Mouse (Mus musculus): ENCODE data around the gene Lrrc51. TPM values are rescaled to one million over a fixed set of nuclear protein-coding genes. Genes with fewer than 3 reads are reported as not detected.

Lrrc51 gene
- 4.9 TPM for polyA plus RNA-seq (2014; fragmentation: Illumina TruSeq; extraction: RNeasy Lipid Tissue Mini Kit (QIAGEN cat#74804); ENCODE audit: low read depth, low replicate concordance)

GRCm38 (mm10) chr7:101933751-101934240 is at the start of gene Lrrc51, which contains the start of gene Numa1:
Gene Lrrc51, minus strand, starts transcription at chr7:101933895.
Gene Numa1, plus strand, starts transcription at chr7:101934111.

GRCm38 (mm10) chr7:101906287-101906681 is 27.4 kb downstream of the Lrrc51 start, which contains the start of gene Tomt:
Gene Tomt, minus strand, starts transcription at chr7:101906359.

GRCm38 (mm10) chr7:101905561-101906286 is 28.0 kb downstream of the Lrrc51 start, which contains the start of gene Lamtor1:
Gene Lamtor1, plus strand, starts transcription at chr7:101905904.

GRCm38 (mm10) chr7:101870629-101871028 is 63.1 kb downstream of the Lrrc51 start, which contains the start of gene Folr1:
Gene Folr1, minus strand, starts transcription at chr7:101870788.

GRCm38 (mm10) chr7:101863415-101863814 is 70.3 kb downstream of the Lrrc51 start, which contains the start of gene Anapc15:
Gene Anapc15, plus strand, starts transcription at chr7:101863715.

Other genes with a start within 250 kb of the Lrrc51 start
- gene Phox2a, start 115.6 kb downstream of the Lrrc51 start, polyA plus RNA-seq (2014; fragmentation: Illumina TruSeq; extraction: RNeasy Lipid Tissue Mini Kit (QIAGEN cat#74804); ENCODE audit: low read depth, low replicate concordance): 0.37 TPM
- gene Inppl1, start 95.7 kb downstream of the Lrrc51 start, polyA plus RNA-seq (2014; fragmentation: Illumina TruSeq; extraction: RNeasy Lipid Tissue Mini Kit (QIAGEN cat#74804); ENCODE audit: low read depth, low replicate concordance): 112 TPM
- gene Folr2, start 76.7 kb downstream of the Lrrc51 start, polyA plus RNA-seq (2014; fragmentation: Illumina TruSeq; extraction: RNeasy Lipid Tissue Mini Kit (QIAGEN cat#74804); ENCODE audit: low read depth, low replicate concordance): 23.5 TPM
- gene Anapc15, start 70.2 kb downstream of the Lrrc51 start, polyA plus RNA-seq (2014; fragmentation: Illumina TruSeq; extraction: RNeasy Lipid Tissue Mini Kit (QIAGEN cat#74804); ENCODE audit: low read depth, low replicate concordance): 25.1 TPM
- gene Folr1, start 63.1 kb downstream of the Lrrc51 start, polyA plus RNA-seq (2014; fragmentation: Illumina TruSeq; extraction: RNeasy Lipid Tissue Mini Kit (QIAGEN cat#74804); ENCODE audit: low read depth, low replicate concordance): not detected
- gene Lamtor1, start 28.0 kb downstream of the Lrrc51 start, polyA plus RNA-seq (2014; fragmentation: Illumina TruSeq; extraction: RNeasy Lipid Tissue Mini Kit (QIAGEN cat#74804); ENCODE audit: low read depth, low replicate concordance): 158 TPM
- not detected for gene Tomt, start 27.5 kb downstream of the Lrrc51 start, polyA plus RNA-seq (2014; fragmentation: Illumina TruSeq; extraction: RNeasy Lipid Tissue Mini Kit (QIAGEN cat#74804); ENCODE audit: low read depth, low replicate concordance)
- gene Numa1, start 216 bp upstream of the Lrrc51 start, polyA plus RNA-seq (2014; fragmentation: Illumina TruSeq; extraction: RNeasy Lipid Tissue Mini Kit (QIAGEN cat#74804); ENCODE audit: low read depth, low replicate concordance): 72.8 TPM
- 10.1 TPM for gene Il18bp, start 84.8 kb upstream of the Lrrc51 start, polyA plus RNA-seq (2014; fragmentation: Illumina TruSeq; extraction: RNeasy Lipid Tissue Mini Kit (QIAGEN cat#74804); ENCODE audit: low read depth, low replicate concordance)
- gene Rnf121, start 131.6 kb upstream of the Lrrc51 start, polyA plus RNA-seq (2014; fragmentation: Illumina TruSeq; extraction: RNeasy Lipid Tissue Mini Kit (QIAGEN cat#74804); ENCODE audit: low read depth, low replicate concordance): 22.1 TPM
- gene Xndc1, start 131.6 kb upstream of the Lrrc51 start, polyA plus RNA-seq (2014; fragmentation: Illumina TruSeq; extraction: RNeasy Lipid Tissue Mini Kit (QIAGEN cat#74804); ENCODE audit: low read depth, low replicate concordance): 12.8 TPM
- 2.4 TPM for gene Xntrpc, start 131.8 kb upstream of the Lrrc51 start, polyA plus RNA-seq (2014; fragmentation: Illumina TruSeq; extraction: RNeasy Lipid Tissue Mini Kit (QIAGEN cat#74804); ENCODE audit: low read depth, low replicate concordance)
- gene Trpc2, start 149.2 kb upstream of the Lrrc51 start, polyA plus RNA-seq (2014; fragmentation: Illumina TruSeq; extraction: RNeasy Lipid Tissue Mini Kit (QIAGEN cat#74804); ENCODE audit: low read depth, low replicate concordance): not detected
- gene Art1, start 167.8 kb upstream of the Lrrc51 start, polyA plus RNA-seq (2014; fragmentation: Illumina TruSeq; extraction: RNeasy Lipid Tissue Mini Kit (QIAGEN cat#74804); ENCODE audit: low read depth, low replicate concordance): 249 TPM
- gene Art5, start 175.6 kb upstream of the Lrrc51 start, polyA plus RNA-seq (2014; fragmentation: Illumina TruSeq; extraction: RNeasy Lipid Tissue Mini Kit (QIAGEN cat#74804); ENCODE audit: low read depth, low replicate concordance): 31.9 TPM
- gene Chrna10, start 182.9 kb upstream of the Lrrc51 start, polyA plus RNA-seq (2014; fragmentation: Illumina TruSeq; extraction: RNeasy Lipid Tissue Mini Kit (QIAGEN cat#74804); ENCODE audit: low read depth, low replicate concordance): not detected

Data from heart, adult 10 weeks (tissue).